Mouse (Mus musculus) G1E (cell line): ENCODE results near the gene Ttc5.

Experiments
- CTCF ChIP-seq: IDR thresholded peaks from 2 replicates; pipeline ENCODE4 v1.5.1; 2012; ENCODE audit warnings: low read depth, low read length, inconsistent platforms, mixed read lengths
- GATA1 ChIP-seq: IDR thresholded peaks from 2 replicates; pipeline ENCODE4 v1.6.1; 2012; ENCODE audit warnings: borderline replicate concordance, low read length, inconsistent platforms, mixed read lengths

- TF ChIP-seq GATA1 (no peak), CTCF (no peak)
These were observed 48.6 kb upstream of the Ttc5 start for GRCm38 (mm10) chr14:50833964-50834363.
